Mouse (Mus musculus) liver, embryonic 14.5 days (tissue): ENCODE measurements at regions not wholly inside any gene's neighbourhood (a gene's known extent, or its start where the extent isn't known, plus 50 kb on each side); places are given as distances from the start of the nearest gene placed in this dataset.

Experiments
- ATAC-seq: fragments of 200-750 bp; cut with Nextera tagmentation; 2 replicates; pipeline ENCODE4 v1.8.0; 2017; ENCODE audit warnings: moderate number of reproducible peaks, mild to moderate bottlenecking, moderate library complexity; ENCODE audit not compliant: insufficient read depth
- DNase-seq, 3 experiments: peaks; one replicate each; pipeline ENCODE4 v3.0.0-alpha.2; 2012 to 2013; ENCODE audit warnings: low read depth in 3 of 3, low spot score in 3 of 3
- H3K27ac ChIP-seq: fragments of 300-500 bp; sonication (generic); 2 replicates; pipeline ENCODE4 v1.5.1; 2014; ENCODE audit warnings: moderate library complexity, mild to moderate bottlenecking, control low read depth, inconsistent platforms
- H3K27me3 ChIP-seq: fragments of 300-500 bp; sonication (generic); 2 replicates; pipeline ENCODE4 v1.6.1; 2014; ENCODE audit warnings: mild to moderate bottlenecking, low read length, moderate library complexity; ENCODE audit not compliant: control insufficient read depth, insufficient read depth
- H3K36me3 ChIP-seq: fragments of 300-500 bp; sonication (generic); replicated peaks from 2 replicates; pipeline ENCODE4 v1.6.1; 2014; ENCODE audit warnings: low read depth; ENCODE audit not compliant: control insufficient read depth, insufficient read depth
- H3K4me1 ChIP-seq, 2 experiments: fragments of 200-500 bp in 1 of 2; fragments of 300-500 bp in 1 of 2; sonication (generic) in 1 of 2; replicated peaks; 2 replicates each; pipeline ENCODE4 v1.6.1; 2012 to 2014; ENCODE audit warnings: antibody characterized with exemption in 1 of 2, inconsistent platforms in 1 of 2, low read length in 1 of 2; ENCODE audit not compliant: control insufficient read depth in 2 of 2, insufficient read depth in 2 of 2
- H3K4me2 ChIP-seq: fragments of 300-500 bp; sonication (generic); 2 replicates; pipeline ENCODE4 v1.6.1; 2014; ENCODE audit warnings: low read depth, mild to moderate bottlenecking, control low read depth, moderate library complexity
- H3K4me3 ChIP-seq, 2 experiments: fragments of 200-500 bp in 1 of 2; fragments of 300-500 bp in 1 of 2; sonication (generic) in 1 of 2; 2 replicates each; pipeline ENCODE4 v1.5.1; 2012 to 2014; ENCODE audit warnings: low read depth in 2 of 2, low read length in 2 of 2, mild to moderate bottlenecking in 2 of 2, control low read depth in 1 of 2, inconsistent platforms in 1 of 2, moderate library complexity in 1 of 2; ENCODE audit not compliant: insufficient read depth in 1 of 2
- H3K9ac ChIP-seq: fragments of 300-500 bp; sonication (generic); replicated peaks from 2 replicates; pipeline ENCODE4 v1.6.1; 2014; ENCODE audit warnings: mild to moderate bottlenecking, control low read depth, moderate library complexity
- H3K9me3 ChIP-seq: fragments of 300-500 bp; sonication (generic); 2 replicates; pipeline ENCODE4 v1.6.1; 2016; ENCODE audit warnings: low read length, mixed read lengths; ENCODE audit not compliant: control insufficient read depth
- CTCF ChIP-seq: IDR thresholded peaks from 2 replicates; pipeline ENCODE4 v1.5.1; 2016; ENCODE audit warnings: antibody characterized with exemption, low read depth, control low read depth
- EP300 ChIP-seq: IDR thresholded peaks from 2 replicates; pipeline ENCODE4 v1.6.1; 2016; ENCODE audit warnings: antibody characterized with exemption, low read depth
- WGBS: fragments of 180-500 bp; shearing (Covaris S2); extraction: QIAGEN DNeasy Blood & Tissue Kit; methylation state at CpG from one replicate; pipeline ENCODE4 v1.1.7; 2014; ENCODE audit not compliant: insufficient replicate concordance; 5-methylcytosine and 5-hydroxymethylcytosine counted together

DNA sequence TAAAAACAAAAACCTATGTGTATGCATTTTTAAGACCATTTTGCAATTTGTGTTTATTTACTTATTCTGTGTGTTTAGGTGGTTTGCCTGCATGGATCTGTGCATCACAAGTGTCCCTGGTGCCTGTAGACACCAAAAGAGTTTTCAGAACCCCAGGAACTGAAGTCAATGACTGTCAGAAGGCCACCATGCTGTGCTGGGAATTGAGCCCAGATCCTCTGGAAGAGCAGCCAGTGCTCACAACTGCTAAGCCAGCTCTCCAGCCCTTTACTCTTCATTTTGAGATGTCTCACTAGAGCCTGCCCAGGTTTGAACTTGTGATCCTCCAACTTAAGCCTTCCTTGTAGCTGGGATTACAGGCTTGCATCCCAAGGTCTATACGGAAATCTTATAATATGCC is 113.8 kb downstream of the Dhrs2 start:
- H3K27ac ChIP-seq = no peak overlapping the region
- WGBS = 54% methylated on average over 1 of the region's 1 CpGs
- DNase-seq = no peak
- no peaks in the 10 kb centered on the region for H3K9me3 ChIP-seq
- no peaks in the 10 kb centered on the region for H3K36me3 ChIP-seq
- H3K9ac ChIP-seq = no peak overlapping the region
- H3K4me3 ChIP-seq = no peak overlapping the region
- H3K27me3 ChIP-seq = no peaks in the 10 kb centered on the region
- ATAC-seq = no peak
- H3K4me1 ChIP-seq = peaks cover 17 to 22% of the 10 kb centered on the region in 2 experiments
- TF ChIP-seq EP300 (no peak), CTCF (no peak)
- no peak overlapping the region for H3K4me2 ChIP-seq

DNA sequence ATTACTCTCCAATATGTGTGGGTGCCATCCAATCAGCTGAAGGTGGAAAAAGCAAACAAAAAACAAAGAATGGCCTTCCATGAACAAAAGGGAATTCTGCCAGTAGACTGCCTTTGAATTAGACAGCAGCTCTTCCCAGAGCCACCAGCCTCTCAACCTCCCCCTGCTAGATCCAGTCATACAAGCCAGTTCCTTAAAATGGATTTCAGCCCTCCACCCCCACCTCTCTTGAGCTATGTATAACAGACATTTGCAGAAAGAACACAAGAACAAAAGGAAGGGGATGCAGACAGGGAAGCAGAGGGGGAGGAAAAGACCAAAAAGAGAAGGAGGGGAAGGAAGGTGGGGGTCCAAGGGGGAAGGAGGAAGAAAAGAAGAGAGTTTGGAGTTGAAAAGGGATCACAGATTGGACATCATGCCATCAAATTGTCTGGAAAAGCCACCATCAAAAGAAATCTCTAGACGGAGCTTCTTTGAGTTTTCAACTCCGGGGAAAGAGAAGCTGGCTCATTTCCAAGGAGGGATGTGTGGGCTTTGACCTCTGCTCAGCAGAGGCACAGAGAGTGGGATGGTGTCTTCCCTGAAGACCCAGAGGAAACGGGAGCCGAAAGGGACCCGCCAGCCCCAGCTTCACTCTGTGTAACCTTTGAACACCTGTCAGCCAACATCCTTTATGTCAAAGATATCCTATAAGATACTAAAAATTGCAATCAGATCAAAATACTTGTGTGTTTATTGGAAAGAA is 114.8 kb downstream of the Dhrs2 start:
- no peaks in the 10 kb centered on the region for H3K36me3 ChIP-seq
- no peak for TF ChIP-seq EP300
- TF ChIP-seq CTCF = no peak
- no peak for DNase-seq
- no peak overlapping the region for H3K9ac ChIP-seq
- no peak for ATAC-seq
- 59% methylated on average over 5 of the region's 5 CpGs for WGBS
- no peaks in the 10 kb centered on the region for H3K9me3 ChIP-seq
- peaks cover 17 to 22% of the 10 kb centered on the region in 2 experiments for H3K4me1 ChIP-seq
- H3K27ac ChIP-seq = no peak overlapping the region
- H3K27me3 ChIP-seq = no peaks in the 10 kb centered on the region
- no peak overlapping the region for H3K4me3 ChIP-seq
- H3K4me2 ChIP-seq = no peak overlapping the region

- H3K9ac ChIP-seq = no peak overlapping the region
- DNase-seq (no peak), ATAC-seq (no peak)
- 14% methylated on average over 9 of the region's 9 CpGs for WGBS
- TF ChIP-seq EP300 (no peak), CTCF (no peak)
- no peak overlapping the region for H3K4me3 ChIP-seq
- no peaks in the 10 kb centered on the region for H3K9me3 ChIP-seq
- H3K27ac ChIP-seq = no peak overlapping the region
- no peak overlapping the region for H3K4me2 ChIP-seq
- H3K4me1 ChIP-seq = peaks cover 23 to 31% of the 10 kb centered on the region in 2 experiments
- H3K27me3 ChIP-seq = no peaks in the 10 kb centered on the region
- H3K36me3 ChIP-seq = no peaks in the 10 kb centered on the region
These were observed 116.2 kb downstream of the Dhrs2 start for GRCm38 (mm10) chr14:55338010-55338409.

DNA sequence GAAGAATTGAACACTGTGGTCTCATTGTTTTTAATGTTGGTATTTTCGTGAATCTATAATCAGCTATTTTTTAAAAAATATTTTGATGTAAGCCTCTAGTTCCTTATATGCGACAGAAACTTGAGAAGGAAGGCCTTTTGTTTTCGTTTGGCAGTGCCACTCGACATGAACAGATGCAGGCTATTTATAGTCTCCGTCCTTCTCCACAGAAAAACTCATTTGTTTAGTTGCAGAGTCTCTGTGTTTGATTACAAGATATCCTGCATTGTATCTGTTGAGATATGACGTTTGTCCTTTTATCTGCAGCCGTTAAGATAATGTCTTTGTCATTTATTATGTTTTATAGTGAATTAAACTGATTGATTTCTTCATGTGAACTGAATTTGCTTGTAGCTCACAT is 116.7 kb downstream of the Dhrs2 start:
- Histone ChIP-seq H3K4me3 (no peak overlapping the region), H3K4me1 (peaks cover 28 to 36% of the 10 kb centered on the region in 2 experiments), H3K4me2 (no peak overlapping the region), H3K36me3 (no peaks in the 10 kb centered on the region), H3K27ac (no peak overlapping the region), H3K27me3 (no peaks in the 10 kb centered on the region), H3K9me3 (no peaks in the 10 kb centered on the region), H3K9ac (no peak overlapping the region)
- no peak for ATAC-seq
- DNase-seq = no peak
- no peak for TF ChIP-seq EP300
- no peak for TF ChIP-seq CTCF
- WGBS = 25% methylated on average over 7 of the region's 7 CpGs

DNA sequence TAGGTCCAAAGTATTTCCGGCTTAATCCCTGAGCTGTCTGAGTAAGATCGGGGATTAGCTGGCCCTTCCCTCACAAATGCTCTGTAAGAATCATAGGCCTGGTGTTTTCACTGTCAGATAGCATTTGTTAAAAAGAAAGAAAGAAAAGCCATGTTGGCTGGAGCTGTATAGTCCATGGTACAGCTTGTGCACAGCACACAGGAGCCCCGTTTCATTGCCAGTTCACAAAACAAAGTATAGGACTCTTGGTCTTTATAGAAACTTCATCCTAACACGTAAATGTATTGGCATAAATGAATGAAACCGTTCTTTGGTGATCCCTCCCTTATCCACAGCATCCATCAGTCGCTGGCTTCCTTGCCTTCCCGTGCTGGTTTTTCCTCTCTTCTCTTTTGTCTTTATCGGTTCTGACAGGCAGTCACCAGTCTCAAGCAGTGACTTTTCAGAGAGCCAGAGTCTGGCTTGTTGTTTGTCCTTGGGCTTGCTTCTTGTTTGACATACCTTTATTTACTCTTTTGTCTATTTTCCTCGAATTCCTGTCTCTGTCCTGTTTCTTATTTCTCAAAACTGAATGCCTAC is 117.3 kb downstream of the Dhrs2 start:
- no peak overlapping the region for H3K4me3 ChIP-seq
- no peak for TF ChIP-seq CTCF
- TF ChIP-seq EP300 = peak; percentile 63
- no peak overlapping the region for H3K27ac ChIP-seq
- peak overlapping the region; percentile 29 for H3K4me2 ChIP-seq
- peak; percentile 38; the same call in 1 of the 2 replicates for ATAC-seq
- H3K36me3 ChIP-seq = no peaks in the 10 kb centered on the region
- no peaks in the 10 kb centered on the region for H3K9me3 ChIP-seq
- peaks cover 34 to 41% of the 10 kb centered on the region in 2 experiments for H3K4me1 ChIP-seq
- DNase-seq = peak in 2 of 3 experiments; percentile 42
- H3K9ac ChIP-seq = peak overlapping the region; percentile 18; the same call in 1 of the 2 replicates
- WGBS = 21% methylated on average over 9 of the region's 9 CpGs
- no peaks in the 10 kb centered on the region for H3K27me3 ChIP-seq
